Mouse (Mus musculus): ENCODE results near the gene Srebf1. TPM values are rescaled to one million over a fixed set of nuclear protein-coding genes. Genes with fewer than 3 reads are reported as not detected.

Srebf1 gene
- polyA plus RNA-seq, 1 experiment from 2014 or later = 56.2 TPM

GRCm38 (mm10) chr11:60250971-60251643, 28.7 kb upstream of the Srebf1 start:
- H3K4me3 ChIP-seq = no peak overlapping the region
- H3K4me1 ChIP-seq = peaks cover 27% of the 10 kb centered on the region
- DNase-seq (ENCODE audit: low spot score) = peak; percentile 53
- 62% methylated on average over 6 of the region's 6 CpGs for WGBS
- peak overlapping the region; percentile 34; the same call in 1 of the 2 replicates for H3K27ac ChIP-seq
- H3K27me3 ChIP-seq (ENCODE audit: low read depth, poor library complexity, severe bottlenecking) = no peaks in the 10 kb centered on the region
- no peaks in the 10 kb centered on the region for H3K36me3 ChIP-seq
- no peaks in the 10 kb centered on the region for H3K9me3 ChIP-seq (replicated peaks)

GRCm38 (mm10) chr11:60249885-60250284, 27.5 kb upstream of the Srebf1 start:
- Histone ChIP-seq H3K4me3 (no peak overlapping the region), H3K27me3 (ENCODE audit: low read depth, poor library complexity, severe bottlenecking) (no peaks in the 10 kb centered on the region), H3K9me3 (replicated peaks) (no peaks in the 10 kb centered on the region), H3K27ac (no peak overlapping the region), H3K36me3 (no peaks in the 10 kb centered on the region), H3K4me1 (peaks cover 38% of the 10 kb centered on the region)
- DNase-seq (ENCODE audit: low spot score) = no peak
- 95% methylated on average over 2 of the region's 2 CpGs for WGBS

DNA sequence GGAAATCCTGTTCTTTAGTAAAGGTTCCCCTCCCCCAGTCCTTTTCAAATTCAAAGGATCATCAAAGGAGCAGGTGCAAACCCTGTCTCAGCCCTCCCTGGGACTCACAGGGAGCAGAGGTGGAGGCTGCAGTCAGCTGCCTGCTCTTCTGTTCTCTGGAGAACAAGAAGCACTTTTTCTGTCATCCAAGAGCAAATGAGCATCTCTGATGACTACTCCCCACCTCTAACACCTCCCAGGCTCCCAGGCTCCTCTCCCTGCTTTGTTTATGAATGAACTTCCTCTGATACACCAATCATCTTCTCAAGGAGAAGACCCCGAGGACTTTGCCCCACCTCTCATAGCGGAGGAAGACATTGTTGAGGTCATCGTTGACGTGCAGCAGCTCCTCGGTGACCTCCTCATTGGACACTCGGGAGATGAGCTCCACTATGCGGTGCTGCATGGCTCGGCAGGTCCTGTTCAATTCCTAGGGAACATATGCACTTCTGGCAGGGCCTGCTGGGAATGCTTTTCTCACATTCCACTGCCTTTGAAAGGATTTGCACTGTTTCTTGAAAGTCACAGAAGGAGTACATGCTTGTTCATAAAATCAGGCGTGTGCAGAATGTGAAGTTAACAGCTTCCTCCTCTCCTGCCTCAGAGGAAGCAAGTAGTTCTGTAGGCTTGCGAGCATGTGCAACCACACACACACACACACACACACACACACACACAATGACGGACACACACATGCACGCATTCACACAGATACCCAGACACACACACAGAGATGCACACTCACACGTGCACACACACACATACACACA, 26.4 kb upstream of the Srebf1 start:
- H3K27ac ChIP-seq = no peak overlapping the region
- DNase-seq (ENCODE audit: low spot score) = no peak
- no peaks in the 10 kb centered on the region for H3K36me3 ChIP-seq
- peaks cover 38% of the 10 kb centered on the region for H3K4me1 ChIP-seq
- no peak overlapping the region for H3K4me3 ChIP-seq
- no peaks in the 10 kb centered on the region for H3K27me3 ChIP-seq (ENCODE audit: low read depth, poor library complexity, severe bottlenecking)
- H3K9me3 ChIP-seq (replicated peaks) = no peaks in the 10 kb centered on the region
- 50% methylated on average over 13 of the region's 13 CpGs for WGBS

- WGBS = 51% methylated on average over 5 of the region's 5 CpGs
- 0 out of 2 replicates have a peak overlapping the region, but pooled peaks have one; percentile 19 for H3K27ac ChIP-seq
Measured at GRCm38 (mm10) chr11:60247753-60248550, 25.6 kb upstream of the Srebf1 start.

GRCm38 (mm10) chr11:60246077-60246476, 23.7 kb upstream of the Srebf1 start:
- no peak overlapping the region for H3K4me3 ChIP-seq
- peak overlapping the region; percentile 56; the same call in 1 of the 2 replicates for H3K27ac ChIP-seq
- DNase-seq (ENCODE audit: low spot score) = no peak
- peaks cover 33% of the 10 kb centered on the region for H3K4me1 ChIP-seq
- H3K27me3 ChIP-seq (ENCODE audit: low read depth, poor library complexity, severe bottlenecking) = no peaks in the 10 kb centered on the region
- no peaks in the 10 kb centered on the region; the same call in 1 of the 2 replicates for H3K36me3 ChIP-seq
- no peaks in the 10 kb centered on the region for H3K9me3 ChIP-seq (replicated peaks)

More at GRCm38 (mm10) chr11:60247753-60248550, 25.6 kb upstream of the Srebf1 start:
- Histone ChIP-seq H3K27me3 (ENCODE audit: low read depth, poor library complexity, severe bottlenecking) (no peaks in the 10 kb centered on the region), H3K4me1 (peaks cover 38% of the 10 kb centered on the region), H3K4me3 (no peak overlapping the region), H3K9me3 (replicated peaks) (no peaks in the 10 kb centered on the region), H3K36me3 (no peaks in the 10 kb centered on the region)
- DNase-seq (ENCODE audit: low spot score) = no peak

GRCm38 (mm10) chr11:60244503-60245143, 22.2 kb upstream of the Srebf1 start:
- peaks cover 33% of the 10 kb centered on the region for H3K4me1 ChIP-seq
- DNase-seq (ENCODE audit: low spot score) = no peak
- no peaks in the 10 kb centered on the region for H3K9me3 ChIP-seq (replicated peaks)
- no peaks in the 10 kb centered on the region for H3K27me3 ChIP-seq (ENCODE audit: low read depth, poor library complexity, severe bottlenecking)
- WGBS = 76% methylated on average over 11 of the region's 11 CpGs
- H3K36me3 ChIP-seq = peaks cover 6% of the 10 kb centered on the region
- no peak overlapping the region for H3K27ac ChIP-seq
- H3K4me3 ChIP-seq = no peak overlapping the region

GRCm38 (mm10) chr11:60240509-60240908, 18.1 kb upstream of the Srebf1 start:
- Histone ChIP-seq H3K4me3 (no peak overlapping the region), H3K4me1 (peaks cover 7% of the 10 kb centered on the region; the same call in 1 of the 2 replicates), H3K27me3 (ENCODE audit: low read depth, poor library complexity, severe bottlenecking) (no peaks in the 10 kb centered on the region), H3K27ac (no peak overlapping the region), H3K36me3 (peaks cover 6% of the 10 kb centered on the region), H3K9me3 (replicated peaks) (no peaks in the 10 kb centered on the region)
- 81% methylated on average over 4 of the region's 4 CpGs for WGBS
- no peak for DNase-seq (ENCODE audit: low spot score)

DNA sequence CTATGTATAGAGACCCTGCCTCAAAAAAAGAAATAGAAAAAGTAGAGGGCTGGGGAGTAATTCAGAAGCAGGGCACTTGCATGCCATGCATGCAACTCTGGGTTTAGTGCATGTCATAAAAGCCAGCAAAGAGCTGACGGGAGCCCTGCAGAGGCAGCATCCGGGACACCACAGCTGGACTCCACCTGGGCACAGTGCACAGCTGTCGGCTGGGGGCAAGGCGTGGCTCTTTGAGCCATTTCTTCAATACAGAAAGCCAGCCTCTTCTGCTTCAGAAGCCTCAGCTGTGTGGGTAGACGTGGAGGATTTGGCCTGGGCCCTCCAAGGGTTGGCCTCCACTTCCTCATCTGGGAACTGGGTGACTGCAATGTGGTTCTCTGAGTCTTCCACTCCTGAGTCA, 13.0 kb upstream of the Srebf1 start:
- no peak for DNase-seq (ENCODE audit: low spot score)
- Histone ChIP-seq H3K36me3 (peaks cover 4% of the 10 kb centered on the region; the same call in 1 of the 2 replicates), H3K9me3 (replicated peaks) (no peaks in the 10 kb centered on the region), H3K27ac (no peak overlapping the region), H3K27me3 (ENCODE audit: low read depth, poor library complexity, severe bottlenecking) (no peaks in the 10 kb centered on the region), H3K4me3 (no peak overlapping the region), H3K4me1 (peaks cover 25% of the 10 kb centered on the region)
- 73% methylated on average over 5 of the region's 5 CpGs for WGBS

GRCm38 (mm10) chr11:60233235-60233634, 10.9 kb upstream of the Srebf1 start:
- WGBS = 77% methylated on average over 8 of the region's 8 CpGs
- H3K4me1 ChIP-seq = peaks cover 43% of the 10 kb centered on the region
- no peaks in the 10 kb centered on the region for H3K36me3 ChIP-seq
- DNase-seq (ENCODE audit: low spot score) = no peak
- H3K4me3 ChIP-seq = no peak overlapping the region
- H3K9me3 ChIP-seq (replicated peaks) = no peaks in the 10 kb centered on the region
- no peak overlapping the region; the same call in 1 of the 2 replicates for H3K27ac ChIP-seq
- H3K27me3 ChIP-seq (ENCODE audit: low read depth, poor library complexity, severe bottlenecking) = no peaks in the 10 kb centered on the region

GRCm38 (mm10) chr11:60232441-60233058, 10.2 kb upstream of the Srebf1 start:
- Histone ChIP-seq H3K9me3 (replicated peaks) (no peaks in the 10 kb centered on the region), H3K4me3 (no peak overlapping the region), H3K4me1 (peaks cover 45% of the 10 kb centered on the region), H3K36me3 (no peaks in the 10 kb centered on the region), H3K27ac (peak overlapping the region; percentile 56), H3K27me3 (ENCODE audit: low read depth, poor library complexity, severe bottlenecking) (no peaks in the 10 kb centered on the region)
- DNase-seq (ENCODE audit: low spot score) = no peak
- 81% methylated on average over 14 of the region's 14 CpGs for WGBS

DNA sequence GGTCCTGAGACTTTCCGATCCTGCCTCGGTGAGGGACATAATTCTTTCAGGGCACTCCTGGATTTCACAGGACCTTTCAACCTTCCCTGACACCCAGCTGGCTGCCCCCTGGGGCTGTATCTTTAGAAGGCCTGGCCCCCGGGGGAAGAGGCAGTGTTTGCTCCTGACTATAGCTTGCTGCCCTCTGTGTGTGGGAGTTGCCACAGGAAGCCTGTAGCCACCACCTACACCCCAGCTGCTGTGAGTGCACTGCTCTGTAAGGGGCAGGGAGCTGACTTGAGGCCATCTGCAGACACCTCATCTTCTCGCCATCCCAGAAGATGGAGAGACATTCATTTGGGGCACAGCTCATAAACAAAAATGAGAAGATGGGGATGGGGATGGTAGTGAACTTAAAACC, 9.6 kb upstream of the Srebf1 start:
- H3K4me3 ChIP-seq = no peak overlapping the region
- no peaks in the 10 kb centered on the region for H3K27me3 ChIP-seq (ENCODE audit: low read depth, poor library complexity, severe bottlenecking)
- H3K4me1 ChIP-seq = peaks cover 50% of the 10 kb centered on the region
- peak overlapping the region; percentile 56 for H3K27ac ChIP-seq
- DNase-seq (ENCODE audit: low spot score) = no peak
- WGBS = 43% methylated on average over 4 of the region's 4 CpGs
- H3K36me3 ChIP-seq = no peaks in the 10 kb centered on the region
- H3K9me3 ChIP-seq (replicated peaks) = no peaks in the 10 kb centered on the region

- no peaks in the 10 kb centered on the region for H3K9me3 ChIP-seq (replicated peaks)
- no peaks in the 10 kb centered on the region for H3K27me3 ChIP-seq (ENCODE audit: low read depth, poor library complexity, severe bottlenecking)
- H3K27ac ChIP-seq = peak overlapping the region; percentile 56; the same call in 1 of the 2 replicates
- no peak overlapping the region for H3K4me3 ChIP-seq
- WGBS = 75% methylated on average over 3 of the region's 3 CpGs
- H3K4me1 ChIP-seq = peaks cover 50% of the 10 kb centered on the region
- DNase-seq (ENCODE audit: low spot score) = no peak
- no peaks in the 10 kb centered on the region for H3K36me3 ChIP-seq
Measured at GRCm38 (mm10) chr11:60231326-60231725, 8.9 kb upstream of the Srebf1 start.
